21 mouse cellular contexts compared by ENCODE assay signal in the genomic region with DNA sequence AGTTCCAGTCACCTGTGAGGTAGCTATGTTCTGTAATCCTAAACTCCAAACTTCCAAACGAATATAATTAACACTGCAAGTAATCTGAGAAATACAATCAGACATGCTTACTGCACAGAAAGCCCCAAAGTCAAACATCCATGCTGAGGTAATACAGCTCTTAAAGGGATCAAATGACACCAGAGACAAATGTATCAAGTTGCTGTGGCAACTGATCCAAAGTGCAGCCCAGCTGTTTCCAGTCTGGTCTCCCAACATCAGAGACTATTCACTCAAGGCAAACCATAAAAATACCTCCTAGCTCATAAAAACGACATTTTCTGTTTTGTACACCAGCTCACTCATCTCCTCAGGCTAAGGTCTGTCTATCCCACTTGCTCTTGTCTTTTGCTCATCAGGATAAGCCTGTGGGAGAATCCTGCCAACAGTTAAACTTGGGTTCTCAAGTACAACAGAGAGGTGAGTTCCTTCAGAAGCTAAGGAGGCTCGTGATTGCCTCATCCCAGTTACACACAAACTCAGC.
DNase-seq lines count a peak whose midpoint lies in the region; ATAC-seq lines count a peak whose summit lies in the region.
"Had no signal": no experiment of that assay in that cellular context is flagged by ENCODE, and none has a peak within 500 bp of the region (broad histone marks: within the 10 kb centered on the region; RNA-seq: fewer than 3 reads in every experiment).

No protein-coding gene starts in this region.

- no peak overlapping the region for H3K4me2 ChIP-seq in hindbrain, embryonic 11.5 days (replicated peaks; ENCODE audit: low read depth, low read length)
- no peak overlapping the region for H3K4me2 ChIP-seq in hindbrain, embryonic 14.5 days (replicated peaks)
- no peak overlapping the region for H3K4me2 ChIP-seq in neural tube, embryonic 15.5 days
- no peak overlapping the region for H3K4me2 ChIP-seq in limb, embryonic 11.5 days (ENCODE audit: low read depth, severe bottlenecking)
- H3K4me2 ChIP-seq in heart, embryonic 11.5 days: no peak overlapping the region
- H3K4me2 ChIP-seq: forebrain, embryonic 13.5 days; heart, embryonic 15.5 days; midbrain, embryonic 13.5 days; neural tube, embryonic 13.5 days had no signal

- no peaks in the 10 kb centered on the region for H3K36me3 ChIP-seq in hindbrain, embryonic 11.5 days (ENCODE audit: control insufficient read depth, insufficient read depth, low read length)
- H3K36me3 ChIP-seq in hindbrain, embryonic 14.5 days (replicated peaks; ENCODE audit: control insufficient read depth, insufficient read depth): no peaks in the 10 kb centered on the region
- no peaks in the 10 kb centered on the region for H3K36me3 ChIP-seq in neural tube, embryonic 15.5 days
- H3K36me3 ChIP-seq in limb, embryonic 11.5 days (ENCODE audit: control insufficient read depth, insufficient read depth, low read length): no peaks in the 10 kb centered on the region
- no peaks in the 10 kb centered on the region for H3K36me3 ChIP-seq in heart, embryonic 11.5 days (ENCODE audit: control insufficient read depth, insufficient read depth, low read length)
- H3K36me3 ChIP-seq: heart, embryonic 15.5 days; midbrain, embryonic 13.5 days; neural tube, embryonic 13.5 days had no signal

- peak; percentile 6 for DNase-seq in hindbrain, embryonic 11.5 days (ENCODE audit: low spot score)
- DNase-seq in hindbrain, embryonic 14.5 days (ENCODE audit: low spot score): no peak
- peak; percentile 33 for DNase-seq in neural tube, embryonic 10.5 days (ENCODE audit: extremely low spot score, low spot score)
- DNase-seq in limb, embryonic 11.5 days (ENCODE audit: low spot score): peak; percentile 61
- DNase-seq in heart, postnatal 36 days: no peak
- DNase-seq in adrenal gland, adult (ENCODE audit: inconsistent age in 2 of 2, low spot score in 1 of 2): no peak
- DNase-seq: adrenal gland, adult 8-10 months; cerebellum, adult 8-10 months; gastrocnemius, postnatal 10 days; heart, adult 18-20 months; kidney, postnatal 25 days; left cerebral cortex, postnatal 4 days; thymus, adult 2 months had no signal

- H3K27ac ChIP-seq in hindbrain, embryonic 11.5 days (ENCODE audit: low read depth, low read length): no peak overlapping the region
- H3K27ac ChIP-seq in hindbrain, embryonic 14.5 days: no peak overlapping the region
- H3K27ac ChIP-seq in neural tube, embryonic 15.5 days (replicated peaks): no peak overlapping the region
- H3K27ac ChIP-seq in limb, embryonic 11.5 days (replicated peaks; ENCODE audit: low read depth, low read length): no peak overlapping the region
- H3K27ac ChIP-seq in heart, embryonic 11.5 days (ENCODE audit: low read depth, low read length): no peak overlapping the region
- H3K27ac ChIP-seq: forebrain, embryonic 13.5 days; heart, embryonic 15.5 days; left cerebral cortex, adult 2 months; liver, embryonic 14.5 days; midbrain, embryonic 13.5 days; neural tube, embryonic 13.5 days had no signal

- WGBS in hindbrain, embryonic 11.5 days: 57% methylated on average over 3 of the region's 3 CpGs
- 60% methylated on average over 3 of the region's 3 CpGs for WGBS in hindbrain, embryonic 14.5 days
- 35% methylated on average over 3 of the region's 3 CpGs for WGBS in neural tube, embryonic 15.5 days
- 10% methylated on average over 3 of the region's 3 CpGs for WGBS in limb, embryonic 11.5 days
- WGBS in heart, embryonic 11.5 days (ENCODE audit: insufficient replicate concordance): 45% methylated on average over 3 of the region's 3 CpGs

- no peak overlapping the region for H3K4me3 ChIP-seq in hindbrain, embryonic 11.5 days (ENCODE audit: low read depth, low read length)
- no peak overlapping the region for H3K4me3 ChIP-seq in hindbrain, embryonic 14.5 days (replicated peaks; ENCODE audit: low read length)
- no peak overlapping the region for H3K4me3 ChIP-seq in neural tube, embryonic 15.5 days (replicated peaks)
- no peak overlapping the region for H3K4me3 ChIP-seq in limb, embryonic 11.5 days (ENCODE audit: low read depth, low read length)
- H3K4me3 ChIP-seq in heart, embryonic 11.5 days (ENCODE audit: low read depth, low read length): no peak overlapping the region
- H3K4me3 ChIP-seq: forebrain, embryonic 13.5 days; heart, embryonic 15.5 days; left cerebral cortex, adult 2 months; midbrain, embryonic 13.5 days; neural tube, embryonic 13.5 days had no signal

- H3K4me1 ChIP-seq in hindbrain, embryonic 11.5 days (replicated peaks; ENCODE audit: control insufficient read depth, insufficient read depth, low read length): no peaks in the 10 kb centered on the region
- H3K4me1 ChIP-seq in hindbrain, embryonic 14.5 days (replicated peaks; ENCODE audit: control insufficient read depth, insufficient read depth, low read length): no peaks in the 10 kb centered on the region
- no peaks in the 10 kb centered on the region for H3K4me1 ChIP-seq in neural tube, embryonic 15.5 days
- peaks cover 6% of the 10 kb centered on the region; the same call in 1 of the 2 replicates for H3K4me1 ChIP-seq in limb, embryonic 11.5 days (ENCODE audit: control insufficient read depth, insufficient read depth, low read length)
- no peaks in the 10 kb centered on the region for H3K4me1 ChIP-seq in heart, embryonic 11.5 days (ENCODE audit: control insufficient read depth, insufficient read depth, low read length)
- H3K4me1 ChIP-seq: forebrain, embryonic 13.5 days; heart, embryonic 15.5 days; midbrain, embryonic 13.5 days; neural tube, embryonic 13.5 days had no signal

- no peak for ATAC-seq in hindbrain, embryonic 11.5 days (ENCODE audit: low FRiP score)
- ATAC-seq in hindbrain, embryonic 14.5 days (ENCODE audit: low FRiP score): no peak
- no peak for ATAC-seq in neural tube, embryonic 15.5 days (ENCODE audit: low FRiP score)
- peak; percentile 76; the same call in 1 of the 2 replicates for ATAC-seq in limb, embryonic 11.5 days (ENCODE audit: insufficient number of reproducible peaks, low FRiP score, low TSS enrichment, low read depth)
- ATAC-seq in heart, embryonic 11.5 days (replicated peaks; ENCODE audit: insufficient number of reproducible peaks, low FRiP score, low TSS enrichment): no peak
- ATAC-seq: forebrain, embryonic 13.5 days; midbrain, embryonic 13.5 days had no signal

- no peak overlapping the region for H3K9ac ChIP-seq in hindbrain, embryonic 11.5 days (ENCODE audit: low read depth, low read length)
- no peak overlapping the region for H3K9ac ChIP-seq in hindbrain, embryonic 14.5 days
- no peak overlapping the region for H3K9ac ChIP-seq in neural tube, embryonic 15.5 days (replicated peaks)
- H3K9ac ChIP-seq in limb, embryonic 11.5 days (ENCODE audit: low read length): no peak overlapping the region
- H3K9ac ChIP-seq in heart, embryonic 11.5 days (ENCODE audit: low read depth, low read length): no peak overlapping the region
- H3K9ac ChIP-seq: forebrain, embryonic 13.5 days; heart, embryonic 15.5 days; liver, embryonic 14.5 days; midbrain, embryonic 13.5 days; neural tube, embryonic 13.5 days had no signal

- intact Hi-C loops in heart, postnatal 36 days (cut with DNase I): no loop called here

- H3K27me3 ChIP-seq in hindbrain, embryonic 11.5 days (ENCODE audit: control insufficient read depth, insufficient read depth, low read length): no peaks in the 10 kb centered on the region
- H3K27me3 ChIP-seq in hindbrain, embryonic 14.5 days (ENCODE audit: control insufficient read depth, insufficient read depth, low read length): no peaks in the 10 kb centered on the region
- no peaks in the 10 kb centered on the region for H3K27me3 ChIP-seq in neural tube, embryonic 15.5 days (replicated peaks)
- H3K27me3 ChIP-seq in limb, embryonic 11.5 days (ENCODE audit: control insufficient read depth, insufficient read depth, low read length): no peaks in the 10 kb centered on the region
- H3K27me3 ChIP-seq in heart, embryonic 11.5 days (ENCODE audit: control insufficient read depth, insufficient read depth, low read length): no peaks in the 10 kb centered on the region
- H3K27me3 ChIP-seq: forebrain, embryonic 13.5 days; heart, embryonic 15.5 days; midbrain, embryonic 13.5 days; neural tube, embryonic 13.5 days had no signal

- H3K9me3 ChIP-seq in hindbrain, embryonic 11.5 days (ENCODE audit: control insufficient read depth, low read length): no peaks in the 10 kb centered on the region
- H3K9me3 ChIP-seq in hindbrain, embryonic 14.5 days (ENCODE audit: control insufficient read depth, low read length): peaks cover 13% of the 10 kb centered on the region
- H3K9me3 ChIP-seq in neural tube, embryonic 15.5 days (replicated peaks): 0 out of 2 replicates have a peak, but pooled peaks cover 4% of the 10 kb centered on the region
- no peaks in the 10 kb centered on the region for H3K9me3 ChIP-seq in limb, embryonic 11.5 days (ENCODE audit: control insufficient read depth, low read length)
- H3K9me3 ChIP-seq in heart, embryonic 11.5 days (replicated peaks; ENCODE audit: control insufficient read depth, low read length): peaks cover 2% of the 10 kb centered on the region; the same call in 1 of the 2 replicates
- H3K9me3 ChIP-seq: heart, embryonic 15.5 days had no signal

Comparison
In these comparisons a context has a peak if more than half of its experiments do, and no peak if none do; other contexts are left out.
1. DNase-seq: peak in hindbrain, embryonic 11.5 days (single experiment), neural tube, embryonic 10.5 days (single experiment) and limb, embryonic 11.5 days (single experiment); none in hindbrain, embryonic 14.5 days (single experiment), heart, postnatal 36 days (0 of 2) and adrenal gland, adult (0 of 2).